Mouse (Mus musculus): ENCODE data around the gene Arhgap32.

DNA sequence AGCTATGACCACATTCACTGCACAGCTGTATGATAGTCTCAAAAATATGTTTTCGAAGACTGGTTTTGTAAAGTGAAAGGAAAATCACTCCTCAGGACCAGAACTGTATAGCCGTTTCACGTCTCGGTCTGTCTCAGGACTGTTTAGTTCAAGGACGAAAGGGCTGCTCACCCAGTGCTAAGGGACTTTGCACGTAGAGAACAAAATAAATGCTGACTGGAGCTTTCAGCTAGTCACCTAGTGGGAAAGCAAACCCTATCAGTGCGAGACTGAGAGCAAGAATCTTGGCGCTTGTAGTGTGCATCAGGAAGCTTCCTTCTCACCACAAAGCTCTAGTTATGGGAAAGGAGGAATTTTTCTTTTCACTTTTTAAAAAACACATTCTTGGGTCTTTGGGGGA is 15.4 kb upstream of the Arhgap32 start:
- no peak for TF ChIP-seq CTCF (IDR thresholded peaks at IDR 0.05; ENCODE audit: borderline replicate concordance, insufficient read depth, low read length)
- no peak for TF ChIP-seq POLR2A (IDR thresholded peaks at IDR 0.05; ENCODE audit: low read depth, low read length)
